Mouse (Mus musculus) testis, postnatal 14 days (tissue): ENCODE data around the gene Foxn1.

Experiments
- DNase-seq: peaks from one replicate; pipeline ENCODE4 v3.0.0; 2021; ENCODE audit warnings: low spot score

The Foxn1 gene

DNA sequence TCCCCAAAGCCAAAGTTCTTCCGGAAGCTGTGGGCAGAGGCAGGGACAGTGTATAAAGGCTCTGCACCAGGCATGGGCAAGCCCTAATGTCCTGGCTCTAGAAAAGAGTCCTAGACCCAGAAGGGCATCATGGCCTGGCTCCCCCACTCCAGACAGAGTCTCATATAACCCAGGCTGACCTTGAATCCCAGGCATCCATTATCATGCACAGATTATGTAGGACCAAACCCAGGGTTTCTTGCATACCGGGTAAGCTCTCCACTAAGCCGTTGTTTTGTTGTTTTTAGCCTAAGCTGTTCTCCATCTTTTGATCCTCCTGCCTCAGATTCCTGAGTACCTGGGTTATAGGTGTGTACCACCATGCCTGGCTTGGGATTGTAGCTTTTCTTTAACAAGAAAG is 14.6 kb upstream of the Foxn1 start:
- DNase-seq, result no peak

DNA sequence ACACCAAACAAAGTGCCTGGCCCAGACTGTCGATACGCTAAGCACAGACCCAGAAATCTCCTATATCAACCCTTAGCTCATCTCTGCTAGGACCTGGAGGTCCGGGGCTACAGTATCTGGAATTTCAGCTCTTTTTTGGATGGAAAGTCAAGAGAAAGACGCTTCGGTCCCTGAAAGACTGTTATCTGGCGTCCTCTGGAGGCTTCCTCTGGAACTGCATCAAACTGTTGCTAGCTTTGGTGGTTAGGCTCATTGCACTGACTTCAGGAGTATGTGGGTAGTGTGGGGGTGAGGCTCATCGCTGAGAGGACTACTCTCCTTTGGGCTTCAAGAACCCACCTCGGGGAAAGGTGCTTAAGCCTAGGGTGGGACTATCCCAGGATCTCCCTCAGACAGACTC is 13.3 kb upstream of the Foxn1 start:
- DNase-seq, result peak; percentile 48

DNA sequence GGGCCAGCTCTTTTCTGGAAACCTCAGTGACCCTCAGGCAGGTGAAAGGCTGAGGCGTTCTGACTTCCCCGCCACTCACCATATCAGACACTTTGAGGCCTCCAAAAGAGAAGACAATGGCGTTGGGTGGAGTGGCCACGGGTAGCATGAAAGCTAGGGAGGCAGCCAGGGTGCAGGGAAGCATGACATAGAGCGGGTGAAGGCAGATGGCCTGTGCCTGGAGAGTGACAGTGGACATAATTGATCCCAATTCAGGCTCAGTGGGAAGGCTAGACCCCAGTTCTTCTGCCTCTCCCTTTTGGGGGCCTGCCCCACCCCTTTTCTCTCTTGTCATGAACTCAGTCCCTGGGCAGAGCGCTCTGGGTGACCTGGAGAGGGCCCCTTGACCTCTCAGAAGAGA is 11.9 kb upstream of the Foxn1 start:
- DNase-seq, result no peak

DNA sequence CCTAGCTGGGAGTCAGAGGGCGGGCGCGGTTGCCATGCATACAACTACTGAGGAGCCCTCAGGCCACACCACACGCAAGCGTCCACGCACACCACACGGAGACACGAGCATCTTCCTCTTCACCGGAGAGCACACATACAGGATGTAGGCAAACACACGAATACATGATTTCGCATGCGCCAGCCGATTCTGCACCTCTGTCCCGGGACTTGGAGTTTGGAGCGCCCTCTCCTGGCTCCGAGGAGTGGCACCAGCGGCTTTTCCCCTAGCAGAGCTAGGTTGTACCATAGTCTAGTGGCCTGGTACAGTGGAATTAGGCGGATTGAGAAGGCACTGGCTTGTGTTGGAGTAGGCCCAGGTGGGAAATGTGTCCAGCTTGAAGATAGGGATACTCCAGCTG is 11.0 kb upstream of the Foxn1 start:
- peak; percentile 66 for DNase-seq

DNA sequence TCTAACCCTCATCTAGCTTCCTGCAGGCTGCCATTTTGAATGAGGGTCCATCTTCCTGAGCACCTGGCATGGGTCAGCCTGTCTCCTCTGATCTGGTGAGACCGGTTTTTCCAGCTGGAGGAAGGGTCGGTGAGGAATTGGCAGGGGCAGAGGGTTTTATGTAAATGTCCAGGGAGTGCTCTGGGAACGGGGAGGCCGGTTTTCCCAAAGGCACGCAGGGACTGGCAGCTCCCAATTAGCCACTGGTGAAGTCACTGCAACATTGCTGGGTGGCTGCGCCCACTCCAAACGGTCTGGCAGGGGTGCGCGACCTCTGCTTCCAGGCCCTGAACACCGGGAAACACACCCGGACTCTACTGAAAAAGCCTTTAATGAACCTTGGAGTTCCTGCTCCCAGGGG is 10.6 kb upstream of the Foxn1 start:
- DNase-seq, result peak; percentile 31

DNA sequence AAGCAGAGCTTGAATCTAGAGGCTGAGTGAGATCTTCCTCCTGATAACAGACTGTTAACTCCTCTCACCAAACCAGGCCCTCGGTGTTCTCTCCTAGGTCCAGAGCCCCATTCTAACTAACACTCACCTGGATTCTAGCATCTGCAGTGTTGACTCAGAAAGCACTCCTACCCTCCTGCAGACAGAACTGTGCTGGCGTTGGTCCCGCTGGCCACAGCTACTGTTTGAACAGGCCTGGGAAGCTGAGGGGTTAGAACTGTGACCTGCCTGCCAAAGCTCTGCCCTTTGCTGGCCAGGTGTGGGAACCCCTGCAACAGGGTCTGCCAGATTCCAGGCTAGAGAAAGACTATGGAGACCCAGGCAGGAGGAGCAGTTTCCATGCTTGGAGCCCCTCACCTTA is 6.4 kb upstream of the Foxn1 start:
- DNase-seq, result no peak

DNA sequence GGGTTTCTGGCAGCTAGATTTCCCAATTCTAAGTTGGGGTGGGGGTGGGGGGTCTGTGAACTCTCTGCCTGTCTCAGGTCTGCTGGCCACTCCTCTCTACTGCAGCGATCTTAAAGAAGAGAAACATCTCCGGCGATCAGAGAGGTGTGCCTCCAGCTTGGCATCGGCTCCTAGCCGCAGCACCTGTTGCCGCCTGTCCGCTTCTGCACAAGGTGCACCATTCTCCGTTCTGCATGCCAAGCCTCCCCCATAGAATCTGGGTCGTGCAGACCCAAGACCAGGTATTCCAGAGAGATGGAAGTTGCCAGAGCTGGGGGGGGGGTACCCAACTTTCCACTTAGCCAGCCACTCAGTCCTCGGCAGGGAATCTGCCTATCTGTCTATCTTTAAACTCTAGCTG is 582 bp downstream of the Foxn1 start:
- no peak for DNase-seq

DNA sequence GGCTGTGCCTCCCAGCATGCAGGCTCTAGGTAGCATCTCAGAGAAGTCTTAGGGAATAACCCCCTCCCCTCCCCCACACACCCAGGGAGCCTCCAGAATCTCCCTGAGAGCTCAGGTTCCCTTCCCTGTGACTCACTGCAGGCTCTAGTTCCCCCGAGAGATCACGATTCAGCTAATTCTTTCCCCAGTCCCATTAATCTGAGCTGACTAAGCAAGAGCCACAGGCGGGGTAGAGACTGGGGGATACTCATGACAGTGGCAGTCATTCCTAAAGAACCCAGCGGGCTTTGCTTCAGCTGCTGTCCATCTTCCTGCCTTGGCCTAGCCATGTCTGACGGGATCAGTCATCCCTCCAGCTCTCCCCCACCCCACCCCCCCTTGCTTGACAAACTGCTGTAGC is 3.7 kb downstream of the Foxn1 start:
- no peak for DNase-seq

DNA sequence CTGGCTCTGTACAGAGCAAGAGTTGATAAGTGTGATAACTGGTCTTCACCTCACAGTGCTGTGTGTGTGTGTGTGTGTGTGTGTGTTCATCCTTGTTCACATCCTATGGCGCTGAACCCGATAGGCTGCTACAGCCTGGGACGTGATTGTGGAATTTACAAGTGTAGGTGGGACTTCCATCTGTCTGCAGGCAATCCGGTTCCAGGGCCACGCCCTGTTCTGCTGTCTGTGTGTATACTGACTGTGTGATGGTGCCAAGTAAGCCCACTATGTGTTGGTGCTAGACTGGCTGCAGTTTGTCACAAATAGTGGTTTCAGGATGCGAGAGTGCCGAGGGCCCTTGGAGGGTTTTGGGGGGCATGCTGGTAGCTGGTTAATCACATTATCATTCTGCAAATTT is 4.1 kb downstream of the Foxn1 start:
- DNase-seq, result no peak

DNA sequence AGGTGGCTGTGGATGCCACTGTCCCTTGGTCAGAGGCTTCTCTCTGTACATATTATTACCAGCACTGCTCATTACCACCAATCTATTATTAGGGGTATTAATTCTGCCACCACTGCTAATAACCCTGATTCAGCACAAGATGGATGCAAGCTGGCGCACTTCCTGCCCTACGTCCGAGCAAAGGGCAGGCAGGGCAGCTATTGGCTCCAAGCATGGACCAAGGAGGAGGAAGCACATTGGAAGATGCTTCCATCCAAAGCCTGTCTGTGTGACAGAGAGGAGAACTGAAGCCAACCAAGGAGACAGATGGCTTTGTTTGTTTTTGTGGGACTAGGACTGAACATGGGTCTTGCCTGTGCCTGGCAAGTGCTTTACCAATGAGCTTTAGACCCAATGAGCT is 5.4 kb downstream of the Foxn1 start:
- no peak for DNase-seq

DNA sequence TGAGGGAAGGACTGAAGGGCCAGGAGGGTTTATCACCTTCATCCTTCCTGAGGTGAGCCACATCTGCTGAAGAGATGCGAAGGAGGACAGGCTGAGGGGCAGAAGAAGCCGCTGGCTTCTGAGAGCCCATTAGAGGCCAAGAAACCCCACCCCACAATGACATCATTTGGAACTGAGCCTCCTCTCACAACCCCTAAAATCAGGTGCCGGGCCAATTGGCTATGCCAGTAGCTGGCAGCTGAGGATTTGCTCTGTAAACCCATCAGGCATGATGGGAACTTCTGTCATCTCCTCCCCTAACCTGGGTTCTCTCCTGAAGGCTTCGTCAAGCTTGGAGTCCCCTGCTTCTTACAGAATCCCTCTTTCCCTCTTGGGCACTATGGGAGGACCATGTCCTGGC is 6.0 kb downstream of the Foxn1 start:
- DNase-seq, result no peak

DNA sequence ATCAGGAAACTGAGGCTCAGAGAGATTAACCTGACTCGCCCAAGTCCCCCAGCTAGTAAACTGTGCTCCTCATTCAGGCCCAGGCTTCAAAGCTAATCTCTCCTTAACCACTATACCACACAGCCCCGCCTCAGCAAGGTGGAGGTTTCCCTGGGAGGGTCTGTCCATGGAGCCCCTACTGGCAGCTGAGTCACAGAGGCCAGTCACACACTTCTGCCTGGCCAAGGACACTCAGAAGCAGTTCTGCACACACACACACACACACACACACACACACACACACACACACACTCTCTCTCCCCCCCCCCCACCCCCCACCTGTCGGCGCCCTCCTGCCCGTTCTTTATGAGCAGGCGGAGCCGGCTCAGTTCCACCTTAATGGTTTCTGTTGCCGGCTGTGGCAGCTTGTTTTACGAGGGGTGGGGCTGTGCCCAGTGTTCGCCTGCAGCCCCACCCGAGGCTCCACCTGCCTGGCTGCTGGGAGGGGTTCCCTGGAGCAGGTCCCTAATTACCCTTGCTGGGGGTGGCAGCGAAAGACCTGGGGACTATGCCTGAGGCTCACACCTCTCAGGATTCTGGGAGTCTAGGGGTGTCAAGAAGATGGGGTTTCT is 8.7 kb downstream of the Foxn1 start:
- DNase-seq, result no peak

DNA sequence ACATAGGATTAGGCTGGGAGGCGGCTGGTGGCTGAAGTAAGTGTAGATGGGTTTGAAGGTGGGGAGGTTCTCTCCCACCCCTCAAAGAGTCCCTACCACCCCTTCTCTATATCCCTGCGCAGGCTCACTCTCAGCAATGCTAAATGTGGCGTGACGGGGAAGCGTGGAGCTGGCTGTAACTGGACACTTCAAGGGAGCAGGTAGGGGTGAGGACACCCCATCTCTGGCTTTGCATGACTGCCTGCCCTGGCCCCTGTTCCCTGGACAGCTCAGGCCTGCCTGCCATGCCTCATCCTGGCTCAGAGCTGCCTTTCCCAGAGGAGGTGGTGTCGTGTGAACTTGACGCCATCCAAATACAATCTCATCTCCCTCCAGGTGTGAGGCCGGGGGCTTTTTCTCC is 12.2 kb downstream of the Foxn1 start:
- no peak for DNase-seq

DNA sequence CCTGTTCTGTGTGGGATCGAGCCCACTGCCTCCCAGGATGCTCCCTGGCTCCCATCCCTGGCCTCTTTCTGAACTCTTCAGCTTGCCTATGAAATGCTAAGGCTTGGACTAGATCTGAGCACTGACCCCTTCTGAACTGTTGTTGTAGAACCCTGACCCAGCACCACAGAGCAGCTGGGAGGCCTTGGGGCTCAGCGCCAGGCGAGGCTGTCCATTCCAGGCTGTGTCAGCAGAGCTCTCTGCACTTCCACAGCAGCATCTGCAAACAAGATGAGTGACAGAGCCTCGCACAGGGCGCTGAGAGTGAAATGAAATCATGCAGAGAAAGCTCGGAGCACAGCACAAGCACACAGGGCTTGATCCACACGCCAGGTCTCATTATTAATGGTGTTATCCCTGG is 13.7 kb downstream of the Foxn1 start:
- DNase-seq, result no peak

DNA sequence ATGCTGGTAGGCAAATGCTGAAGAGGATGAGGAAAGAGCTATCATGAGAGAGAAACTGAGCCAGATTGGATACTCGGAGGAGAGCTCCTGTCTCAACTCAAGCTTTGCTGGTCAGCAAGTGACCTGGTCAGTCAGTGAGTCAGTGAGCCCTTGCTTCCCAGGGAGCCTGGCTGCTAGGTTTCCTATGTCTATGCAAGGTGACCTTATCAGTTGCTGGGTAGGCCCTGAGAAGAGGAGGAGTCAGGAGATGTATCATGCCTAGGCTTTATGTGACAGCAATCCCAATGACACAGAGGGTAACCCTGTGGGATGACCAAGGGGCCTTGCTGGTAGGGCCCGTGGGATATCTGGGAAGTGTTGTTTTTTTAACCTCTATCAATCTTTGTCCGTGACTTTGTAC is 14.2 kb downstream of the Foxn1 start:
- DNase-seq, result no peak

DNA sequence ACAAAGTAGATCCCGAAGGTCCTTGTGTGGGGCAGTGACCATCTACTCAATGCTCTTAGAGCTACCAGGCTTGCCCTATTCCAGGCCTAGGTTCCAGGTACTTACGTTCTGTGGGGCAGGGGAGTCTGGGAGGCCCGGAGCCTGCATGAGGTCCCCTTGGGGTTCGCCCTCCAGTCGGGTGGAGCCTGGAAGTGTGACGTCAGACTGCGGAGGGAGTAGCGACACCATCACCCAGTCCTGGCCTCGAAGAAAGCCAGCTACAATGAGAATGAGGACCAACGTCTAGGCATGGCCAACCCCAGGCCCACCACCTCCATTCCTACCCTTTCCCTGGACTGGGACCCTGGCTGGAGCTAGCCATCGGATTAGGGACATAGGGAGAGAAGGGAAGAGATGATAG is 14.6 kb downstream of the Foxn1 start:
- no peak for DNase-seq

DNA sequence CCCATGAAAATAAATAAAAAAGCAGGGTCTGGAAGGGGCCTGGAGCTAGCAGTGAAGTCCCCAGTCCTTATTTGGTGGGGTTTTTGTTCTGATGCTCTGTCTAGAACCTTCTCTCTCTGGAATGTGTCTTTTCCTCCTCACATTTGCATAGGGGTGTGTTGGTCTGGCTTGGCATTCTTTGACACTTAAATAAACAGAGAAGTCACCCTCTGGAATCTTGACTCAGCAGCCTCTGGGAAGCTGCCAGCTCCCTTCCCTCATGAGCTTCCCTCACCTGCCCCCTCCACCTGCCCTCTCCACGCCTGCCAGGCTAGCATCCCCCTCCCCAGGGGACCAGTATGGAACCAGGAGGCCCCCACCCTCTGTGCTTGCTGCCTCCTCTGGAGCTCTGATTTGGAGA is 16.0 kb downstream of the Foxn1 start:
- DNase-seq, result no peak

DNA sequence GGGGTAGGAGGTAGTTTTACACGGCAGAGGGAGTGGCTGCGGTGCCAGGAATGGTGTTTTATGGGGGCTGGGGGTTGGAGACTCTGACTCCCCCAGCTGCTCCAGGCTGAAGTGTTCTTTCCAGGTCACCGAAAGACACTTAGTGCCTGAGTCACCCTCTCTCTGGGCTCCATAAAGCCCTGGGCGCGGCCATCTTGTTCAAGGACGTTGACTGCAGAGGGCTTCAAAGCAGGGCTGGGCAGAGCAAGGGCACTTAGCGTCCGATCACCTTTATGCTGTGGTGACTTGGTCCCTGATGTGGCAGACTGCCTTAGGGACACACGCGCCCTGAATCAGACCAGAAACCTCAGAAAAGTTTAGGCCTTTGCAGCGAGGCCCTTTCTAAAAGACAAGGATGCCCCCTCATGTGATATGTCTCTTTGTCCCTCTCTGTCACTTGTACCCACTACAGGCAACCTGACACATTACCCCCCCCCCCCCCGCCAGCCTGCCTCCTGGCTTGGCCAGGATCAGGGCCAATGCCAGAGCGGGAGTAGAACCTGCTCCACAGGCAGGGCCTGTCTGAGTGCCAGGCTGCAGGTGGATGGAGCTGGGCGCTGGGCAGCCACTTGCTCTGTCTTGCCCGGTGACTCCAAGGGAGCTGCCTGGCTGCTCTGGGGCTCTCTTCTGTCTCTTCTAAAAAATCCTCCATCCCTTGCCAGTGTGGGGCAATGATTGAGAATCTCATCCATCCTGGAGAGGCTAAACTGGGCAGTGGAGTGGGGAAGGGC is 18.7 kb downstream of the Foxn1 start:
- DNase-seq, result no peak

DNA sequence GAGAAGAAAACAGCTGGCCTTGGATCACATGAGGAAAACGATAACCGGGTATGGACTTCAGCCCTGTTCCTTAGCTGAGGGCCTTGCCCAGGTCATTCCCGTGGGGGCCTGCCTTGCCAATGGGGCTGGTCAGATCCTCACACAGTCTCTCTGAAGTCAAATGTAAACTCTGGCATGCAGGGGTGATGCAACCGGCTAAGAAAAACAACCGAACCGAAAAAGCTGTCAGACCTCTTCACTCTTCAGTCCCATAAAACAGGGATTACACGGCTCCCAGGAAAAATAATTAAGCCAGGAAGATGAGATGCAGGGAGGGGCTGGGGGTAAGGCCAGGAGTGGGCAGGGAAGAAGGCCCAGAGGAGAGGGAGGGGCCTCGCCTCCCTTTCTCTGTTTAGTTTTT is 22.3 kb downstream of the Foxn1 start:
- no peak for DNase-seq

DNA sequence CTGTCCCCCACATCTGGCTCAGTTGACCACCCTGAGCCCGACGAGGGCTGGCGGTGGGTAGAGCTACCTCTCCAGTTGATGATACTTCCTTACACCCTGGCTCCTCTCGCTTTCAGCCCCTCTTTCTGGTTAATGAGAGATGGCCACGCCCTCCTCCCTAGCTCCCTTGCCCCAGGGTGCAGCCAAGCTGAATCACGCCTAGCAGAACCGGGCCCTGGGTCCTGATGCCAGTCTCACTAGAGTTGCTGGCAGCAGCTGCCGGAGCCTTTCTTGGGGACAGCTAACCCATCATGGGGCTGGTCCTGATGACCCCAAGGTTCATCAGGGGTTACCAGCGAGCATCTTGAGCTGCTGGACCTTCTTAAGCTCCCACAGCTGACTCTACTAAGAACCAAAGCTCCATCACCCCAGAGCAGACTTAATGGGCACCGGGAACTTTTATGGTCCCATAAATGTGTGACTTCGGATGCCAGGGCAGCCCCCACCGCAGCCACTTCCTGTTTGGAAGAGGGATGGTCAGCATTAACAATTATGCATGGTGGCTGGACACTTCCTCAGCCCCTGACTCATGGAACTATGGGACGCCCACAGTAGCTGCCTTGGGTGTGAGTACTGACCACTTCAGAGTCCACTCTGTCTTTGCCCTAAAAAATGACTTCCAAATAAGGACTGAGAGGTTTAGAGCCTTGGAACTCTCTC is 22.9 kb downstream of the Foxn1 start:
- DNase-seq, result no peak

DNA sequence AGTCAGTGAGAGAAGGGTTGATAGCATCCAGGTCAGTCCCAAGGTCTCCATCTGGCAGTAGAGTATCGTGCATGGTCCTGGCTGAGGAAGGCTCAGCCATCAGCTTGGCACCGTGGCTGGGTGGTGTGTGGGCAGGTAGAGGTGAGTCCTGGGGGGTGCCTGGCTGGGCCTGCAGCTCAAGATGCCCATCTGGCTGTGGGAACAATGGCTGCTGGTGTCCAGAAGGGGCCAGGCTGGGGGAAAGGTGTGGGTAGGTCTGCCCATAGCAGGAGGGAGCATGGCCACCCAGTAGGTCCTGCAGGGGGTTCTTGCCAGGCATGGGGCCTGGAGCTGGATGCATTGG is 25.6 kb downstream of the Foxn1 start:
- DNase-seq, result no peak

DNA sequence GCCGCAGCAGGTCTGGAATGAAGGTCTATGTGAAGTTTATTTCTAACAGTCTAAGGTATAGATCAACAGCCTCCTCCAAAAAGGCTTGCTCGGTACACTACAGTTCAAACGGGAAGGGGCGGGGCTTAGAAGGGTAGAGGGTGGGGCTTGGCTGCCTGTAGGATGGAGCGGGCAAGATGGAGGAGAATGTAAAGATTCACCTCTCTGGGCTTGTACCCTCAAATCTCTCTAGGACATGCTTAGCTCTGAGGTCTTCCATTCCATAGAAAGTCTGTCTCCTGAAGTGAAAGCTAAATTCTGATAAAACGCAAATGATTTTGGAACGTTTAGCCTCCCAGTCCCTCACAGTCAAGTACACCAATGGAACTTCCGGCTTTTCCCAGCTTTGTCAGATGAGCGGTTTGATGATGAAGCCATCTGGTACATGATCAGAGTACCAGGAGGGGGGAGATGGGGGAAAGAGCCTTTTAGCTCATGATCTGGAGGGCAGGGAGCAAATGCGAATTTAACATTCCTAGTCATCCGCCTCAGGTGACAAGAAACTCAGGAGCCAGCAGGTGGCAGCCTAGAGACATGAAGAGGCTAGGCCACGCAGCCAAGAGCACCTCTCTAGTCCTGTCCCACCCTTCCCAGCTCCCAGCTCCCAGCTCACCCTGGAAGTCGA is 26.1 kb downstream of the Foxn1 start:
- DNase-seq, result peak; percentile 60

DNA sequence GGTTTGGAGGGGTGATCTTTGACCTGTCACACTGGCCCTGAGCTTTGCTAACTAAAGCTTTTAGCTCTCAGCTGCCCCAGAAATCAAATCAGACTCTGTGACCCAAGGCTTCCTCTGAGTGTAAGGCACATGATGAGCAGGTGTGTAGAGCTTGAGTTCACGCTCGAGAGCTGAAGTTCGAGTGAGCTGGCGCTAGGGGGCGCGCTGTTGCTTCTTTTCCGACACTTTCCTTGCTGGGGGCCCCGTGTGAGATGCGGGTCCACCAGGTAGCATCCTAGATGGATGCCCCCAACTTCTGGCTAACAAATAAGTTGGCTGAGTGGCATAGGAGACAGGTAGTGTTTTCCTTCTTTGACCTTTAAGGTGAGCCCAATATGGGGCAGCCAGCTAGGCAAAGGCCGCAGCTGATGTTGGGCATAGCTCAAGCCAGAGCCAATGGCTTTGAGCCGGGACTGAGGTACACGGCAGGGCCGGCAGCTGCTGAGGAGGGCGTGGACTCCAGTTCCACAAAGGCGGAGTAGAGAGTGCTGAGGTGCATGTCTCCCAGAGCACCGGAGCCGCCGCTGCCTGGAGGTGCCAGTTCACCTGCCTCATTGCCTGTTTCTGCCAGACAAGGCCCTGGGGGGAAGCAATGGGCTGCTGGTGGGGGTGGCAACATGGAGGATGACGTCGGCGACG is 27.9 kb downstream of the Foxn1 start:
- peak; percentile 80 for DNase-seq
